Mouse (Mus musculus) megakaryocyte, embryonic 14.5 days (primary cell): ENCODE results near the gene Kcng3.

Experiments used
- FLI1 ChIP-seq: IDR thresholded peaks from 2 replicates; pipeline ENCODE4 v1.6.1; 2012; ENCODE audit warnings: low read length, inconsistent platforms, mixed read lengths
- GATA1 ChIP-seq: IDR thresholded peaks from 3 replicates; pipeline ENCODE4 v1.6.1; 2012; ENCODE audit warnings: mixed read lengths, low read length, inconsistent platforms, borderline replicate concordance

- TF ChIP-seq GATA1, result no peak
- TF ChIP-seq FLI1, result no peak
Observed at GRCm38 (mm10) chr17:83576810-83577371, 54.8 kb downstream of the Kcng3 start.
